Mouse (Mus musculus) cerebellum, adult 9-11 months (tissue): Measurements from ENCODE around the gene Arpc3.
A peak's percentile ranks its signal among the peaks of the same experiment; 100 is the strongest.

Source experiments
- DNase-seq: peaks from one replicate; pipeline ENCODE4 v3.0.0; 2022

The Arpc3 gene

GRCm38 (mm10) chr5:122391786-122392180 lies at the start of gene Arpc3:
Arpc3 (plus strand) TSS chr5:122391878.
- DNase-seq = peak; percentile 89

DNA sequence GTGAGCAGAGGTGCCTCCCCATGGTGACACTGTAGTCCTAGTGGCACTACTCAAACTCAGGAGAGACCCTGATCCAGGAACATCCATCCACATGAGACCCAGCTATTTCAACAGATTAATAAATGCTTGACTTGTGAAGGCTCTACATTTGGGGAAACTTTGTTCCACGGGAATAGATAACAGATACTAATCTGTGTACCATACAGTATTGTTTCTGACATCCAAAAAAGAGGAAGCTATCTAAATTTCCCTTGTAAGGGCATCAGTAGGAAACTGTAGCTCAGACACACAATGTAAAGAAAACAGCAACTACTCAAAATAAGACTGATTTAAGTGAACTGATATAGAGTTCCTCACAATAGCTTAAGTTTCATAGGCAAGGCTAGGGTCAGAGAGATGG lies 48.8 kb upstream of the Arpc3 start:
- no peak for DNase-seq

- DNase-seq = no peak
Measured at GRCm38 (mm10) chr5:122343768-122344167, 47.9 kb upstream of the Arpc3 start.

DNA sequence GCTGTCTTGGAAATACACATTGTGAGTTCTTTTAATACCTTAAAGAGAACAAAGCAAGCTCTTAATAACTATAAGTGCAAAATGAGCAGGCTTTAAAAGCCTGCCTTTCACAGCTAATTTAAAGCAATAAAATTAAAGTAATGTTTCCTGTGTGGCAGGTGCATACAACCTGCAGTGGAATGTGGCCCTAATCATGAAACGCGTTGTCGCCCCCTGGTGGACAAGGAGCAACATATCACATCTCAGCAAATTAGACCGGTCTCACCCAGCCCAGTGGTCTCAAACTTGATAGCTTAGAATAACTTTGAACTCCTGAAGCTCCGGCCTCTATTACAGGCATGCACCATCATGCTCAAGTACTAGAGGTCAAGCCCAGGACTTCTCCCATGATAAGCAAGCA lies 47.4 kb upstream of the Arpc3 start:
- peak; percentile 70 for DNase-seq

GRCm38 (mm10) chr5:122345777-122346176 lies 45.9 kb upstream of the Arpc3 start:
- DNase-seq = no peak

- DNase-seq = peak; percentile 98
Measured at GRCm38 (mm10) chr5:122353807-122354491, 37.7 kb upstream of the Arpc3 start, which contains the start of the genes Rad9b and Vps29. Rad9b (minus strand) TSS chr5:122354233. Vps29 (plus strand) TSS chr5:122354369.

- no peak for DNase-seq
Measured at GRCm38 (mm10) chr5:122354492-122355067, 37.1 kb upstream of the Arpc3 start.

- DNase-seq = peak; percentile 72
Measured at GRCm38 (mm10) chr5:122371591-122372191, 20.0 kb upstream of the Arpc3 start, which contains the start of gene Gpn3. Gpn3 (plus strand) TSS chr5:122371876.

GRCm38 (mm10) chr5:122372192-122372769 lies 19.4 kb upstream of the Arpc3 start, which contains the start of gene Fam216a:
Fam216a (minus strand) TSS chr5:122372364.
- peak; percentile 99 for DNase-seq

GRCm38 (mm10) chr5:122372878-122373277 lies 18.8 kb upstream of the Arpc3 start:
- peak; percentile 39 for DNase-seq

DNA sequence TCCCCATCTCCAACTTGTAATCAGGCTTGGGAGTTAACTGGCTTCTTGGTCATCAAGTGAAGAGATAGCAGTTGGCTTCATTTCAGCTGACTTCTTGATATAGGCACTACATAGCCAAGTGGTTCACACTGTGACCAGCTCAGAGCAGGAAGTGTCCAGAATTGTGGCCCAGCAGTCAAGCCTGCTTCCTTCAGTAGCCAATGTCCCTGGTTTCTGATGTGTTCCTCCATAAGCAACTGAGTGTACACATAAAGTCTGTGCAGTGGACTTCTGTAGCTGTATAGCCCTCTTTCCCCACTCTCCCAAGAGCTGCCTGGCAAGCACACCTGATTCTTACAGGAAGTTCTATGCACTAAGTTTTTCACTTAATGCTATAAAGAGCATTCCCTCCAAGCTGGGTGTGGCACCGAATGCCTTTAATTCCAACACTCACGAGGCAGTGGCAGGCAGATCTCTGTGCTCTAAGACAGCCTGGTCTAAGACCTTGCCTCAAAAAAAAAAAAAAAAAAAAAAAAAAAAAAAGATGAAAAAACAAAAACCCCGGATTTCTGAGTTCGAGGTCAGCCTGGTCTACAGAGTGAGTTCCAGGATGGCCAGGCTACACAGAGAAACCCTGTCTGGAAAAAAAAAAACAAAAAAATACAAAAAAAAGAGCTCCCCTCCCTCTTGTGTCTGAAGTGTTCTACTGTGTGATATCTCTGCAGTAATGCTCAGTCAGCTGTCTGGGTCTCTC lies 14.4 kb upstream of the Arpc3 start:
- no peak for DNase-seq

GRCm38 (mm10) chr5:122378171-122378570 lies 13.5 kb upstream of the Arpc3 start:
- DNase-seq = no peak

- DNase-seq = peak; percentile 88
Measured at GRCm38 (mm10) chr5:122379374-122380155, 12.1 kb upstream of the Arpc3 start.

GRCm38 (mm10) chr5:122390006-122390405 lies 1.7 kb upstream of the Arpc3 start:
- peak; percentile 37 for DNase-seq

DNA sequence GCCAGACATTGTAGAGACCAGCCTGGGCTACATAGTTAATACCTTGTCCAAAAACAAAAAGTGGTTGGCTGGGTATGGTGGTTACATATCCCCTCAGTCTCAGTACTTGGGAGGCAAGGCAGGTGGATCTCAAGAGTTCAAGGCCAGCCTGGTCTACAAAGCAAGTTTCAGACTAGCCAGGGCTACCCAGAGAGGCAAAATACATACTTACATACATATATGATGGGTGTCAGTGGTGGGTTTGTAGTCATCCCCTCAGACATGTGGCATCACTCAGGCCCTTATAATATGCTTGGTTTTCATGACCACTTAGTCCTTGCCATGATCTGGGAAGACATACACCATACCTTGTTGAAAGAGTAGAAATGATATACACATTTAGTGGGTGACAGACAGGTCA lies 1.0 kb upstream of the Arpc3 start:
- DNase-seq = no peak

- peak; percentile 54 for DNase-seq
Measured at GRCm38 (mm10) chr5:122391178-122391785, 396 bp upstream of the Arpc3 start.

DNA sequence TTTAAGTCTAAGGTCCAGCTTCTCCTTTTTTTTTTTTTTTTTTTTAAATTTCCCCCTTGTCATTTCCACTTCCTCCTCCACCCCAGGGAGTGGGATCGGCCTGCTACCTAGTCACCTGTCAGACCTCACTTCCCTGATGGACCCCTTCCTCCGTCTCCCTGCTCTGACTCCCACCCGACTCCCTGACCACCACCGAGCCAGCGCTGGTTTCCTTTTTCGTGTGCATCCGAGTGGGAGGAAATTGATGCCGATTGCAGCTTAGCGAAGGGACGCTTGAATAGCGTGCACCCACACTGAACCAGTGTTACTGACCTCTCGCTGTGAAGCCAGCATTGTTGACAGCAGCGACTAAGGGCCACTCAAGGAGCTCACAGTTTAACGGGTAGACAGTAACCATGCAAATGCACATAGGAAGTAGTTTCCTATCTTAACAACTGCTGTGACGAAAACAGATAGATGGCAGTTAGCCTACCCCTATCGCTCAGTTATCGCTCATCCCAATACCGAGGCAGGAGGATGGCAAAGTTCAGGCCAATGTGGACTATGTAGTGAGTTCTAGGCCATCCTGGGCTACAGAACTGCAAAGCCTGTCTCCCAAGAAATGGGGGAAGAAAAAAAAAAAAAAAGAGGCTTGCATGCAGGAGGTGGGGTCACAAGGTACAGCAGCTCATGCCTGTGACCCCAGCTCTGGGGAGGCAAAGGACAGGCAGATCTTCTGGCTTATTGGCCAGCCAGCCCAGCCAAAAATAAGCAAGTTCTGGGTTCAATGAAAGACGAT lies 738 bp downstream of the Arpc3 start:
- DNase-seq = peak; percentile 56

DNA sequence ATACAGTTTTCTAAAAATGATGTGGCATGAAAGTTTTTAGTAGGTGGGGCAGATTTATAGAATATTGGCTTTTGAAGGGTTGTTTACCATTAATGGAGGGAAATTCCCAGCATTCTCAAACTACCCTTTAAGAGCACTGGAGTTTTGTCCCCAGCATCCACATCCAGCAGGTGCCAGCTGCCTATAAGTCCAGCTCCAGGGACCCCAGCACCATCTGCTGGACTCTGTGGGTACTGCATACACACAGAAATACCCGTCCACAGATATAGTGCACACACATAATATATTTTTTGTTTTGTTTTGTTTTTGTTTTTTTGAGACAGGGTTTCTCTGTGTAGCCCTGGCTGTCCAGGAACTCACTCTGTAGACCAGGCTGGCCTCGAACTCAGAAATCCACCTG lies 2.2 kb downstream of the Arpc3 start:
- DNase-seq = peak; percentile 63

- DNase-seq = no peak
Measured at GRCm38 (mm10) chr5:122396791-122397190, 5.1 kb downstream of the Arpc3 start.

DNA sequence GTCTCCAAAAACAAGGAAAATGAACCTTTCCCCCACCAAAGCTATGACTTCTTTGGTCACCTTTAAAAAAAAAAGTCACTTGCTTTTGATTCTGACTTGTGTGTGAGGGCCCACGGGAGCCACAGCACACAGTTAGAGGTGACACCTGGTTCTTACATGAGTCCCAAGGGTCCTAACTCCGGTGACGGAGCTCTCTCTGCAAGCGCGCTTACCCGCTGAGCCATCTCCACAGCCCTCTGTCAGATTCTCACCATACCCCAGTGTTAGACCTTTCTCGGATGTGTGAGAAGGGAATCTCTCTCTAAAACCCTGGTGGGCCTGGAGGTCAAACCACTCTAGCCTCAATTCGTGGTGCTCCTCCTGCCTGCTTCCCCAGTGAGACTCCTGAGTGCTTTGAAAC lies 5.8 kb downstream of the Arpc3 start:
- no peak for DNase-seq

GRCm38 (mm10) chr5:122399871-122400270 lies 8.2 kb downstream of the Arpc3 start:
- DNase-seq = no peak
